Mouse (Mus musculus) embryonic fibroblast, embryonic 13.5 days (primary cell): ENCODE measurements around the gene Klrg1. TPM values are rescaled to one million over a fixed set of nuclear protein-coding genes. Genes with fewer than 3 reads are reported as not detected.
A peak's percentile ranks its signal among the peaks of the same experiment; 100 is the strongest.

Experiments used
- H3K27ac ChIP-seq: 2 replicates; pipeline ENCODE4 v1.5.1; 2012; ENCODE audit warnings: low read length, control low read depth, inconsistent platforms; ENCODE audit not compliant: insufficient read depth
- H3K4me1 ChIP-seq: 2 replicates; pipeline ENCODE4 v1.6.1; 2011; ENCODE audit warnings: low read length; ENCODE audit not compliant: control insufficient read depth, insufficient read depth
- H3K4me3 ChIP-seq: 2 replicates; pipeline ENCODE4 v1.5.1; 2011; ENCODE audit warnings: mild to moderate bottlenecking, control low read depth, low read length; ENCODE audit not compliant: insufficient read depth
- CTCF ChIP-seq: IDR thresholded peaks from 2 replicates; pipeline ENCODE4 v1.5.1; 2011; ENCODE audit warnings: mild to moderate bottlenecking, control low read depth, low read length, moderate library complexity, borderline replicate concordance; ENCODE audit not compliant: insufficient read depth
- POLR2A ChIP-seq: IDR thresholded peaks from 2 replicates; pipeline ENCODE4 v1.6.1; 2011; ENCODE audit warnings: low read depth, mild to moderate bottlenecking, control low read depth, low read length, moderate library complexity
- polyA plus RNA-seq: library from polyadenylated mRNA; stranded (reverse); fragments of >200 nt; gene quantifications from 2 replicates; pipeline ENCODE4 v1.2.4, GENCODE M21; 2011; ENCODE audit warnings: low read depth; ENCODE audit not compliant: missing spikeins, insufficient read length

Klrg1 gene
- polyA plus RNA-seq, 1 experiment = not detected

GRCm38 (mm10) chr6:122304355-122304754, 21.7 kb upstream of the Klrg1 start:
- Histone ChIP-seq H3K4me3 (no peak overlapping the region), H3K27ac (no peak overlapping the region), H3K4me1 (no peaks in the 10 kb centered on the region)
- TF ChIP-seq CTCF (no peak), POLR2A (no peak)

- H3K27ac ChIP-seq = no peak overlapping the region
Measured at GRCm38 (mm10) chr6:122303526-122303925, 20.8 kb upstream of the Klrg1 start.

GRCm38 (mm10) chr6:122302661-122303060, 20.0 kb upstream of the Klrg1 start:
- TF ChIP-seq POLR2A (no peak), CTCF (no peak)
- Histone ChIP-seq H3K27ac (no peak overlapping the region), H3K4me1 (no peaks in the 10 kb centered on the region), H3K4me3 (no peak overlapping the region)

More at GRCm38 (mm10) chr6:122303526-122303925, 20.8 kb upstream of the Klrg1 start:
- TF ChIP-seq CTCF = no peak
- TF ChIP-seq POLR2A = no peak
- H3K4me1 ChIP-seq = no peaks in the 10 kb centered on the region
- no peak overlapping the region for H3K4me3 ChIP-seq

GRCm38 (mm10) chr6:122302121-122302520, 19.4 kb upstream of the Klrg1 start:
- TF ChIP-seq POLR2A = no peak
- no peak for TF ChIP-seq CTCF
- no peaks in the 10 kb centered on the region for H3K4me1 ChIP-seq
- H3K4me3 ChIP-seq = no peak overlapping the region
- H3K27ac ChIP-seq = no peak overlapping the region

DNA sequence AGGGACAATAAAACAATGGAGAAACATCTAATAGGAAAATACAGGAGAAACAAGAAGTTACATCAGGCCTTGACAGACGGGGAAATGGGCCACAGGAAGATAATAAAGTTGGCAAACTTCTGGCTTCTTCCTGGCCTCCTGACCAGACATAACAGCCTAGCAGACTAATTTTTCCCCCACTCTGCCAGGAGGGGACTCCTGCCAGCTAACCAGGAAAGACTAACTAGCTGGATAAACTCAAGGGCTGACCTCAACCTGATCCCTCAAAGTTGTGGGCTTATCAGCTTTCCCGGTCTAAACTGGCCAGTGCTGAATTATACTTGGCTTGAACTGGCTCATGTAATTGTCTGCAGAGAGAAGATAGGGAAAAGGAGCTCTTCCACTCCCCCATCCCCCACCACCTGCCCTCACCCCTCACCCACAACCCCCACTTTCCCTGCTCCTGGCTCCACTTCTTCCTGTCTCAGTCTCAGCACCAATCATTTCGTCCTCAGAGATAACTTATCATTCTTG, 17.0 kb upstream of the Klrg1 start:
- no peak overlapping the region for H3K4me3 ChIP-seq
- H3K4me1 ChIP-seq = no peaks in the 10 kb centered on the region
- TF ChIP-seq CTCF (no peak), POLR2A (no peak)
- H3K27ac ChIP-seq = no peak overlapping the region

- Histone ChIP-seq H3K4me3 (no peak overlapping the region), H3K4me1 (no peaks in the 10 kb centered on the region), H3K27ac (no peak overlapping the region)
- TF ChIP-seq POLR2A (no peak), CTCF (no peak)
Measured at GRCm38 (mm10) chr6:122298223-122298609, 15.5 kb upstream of the Klrg1 start.

DNA sequence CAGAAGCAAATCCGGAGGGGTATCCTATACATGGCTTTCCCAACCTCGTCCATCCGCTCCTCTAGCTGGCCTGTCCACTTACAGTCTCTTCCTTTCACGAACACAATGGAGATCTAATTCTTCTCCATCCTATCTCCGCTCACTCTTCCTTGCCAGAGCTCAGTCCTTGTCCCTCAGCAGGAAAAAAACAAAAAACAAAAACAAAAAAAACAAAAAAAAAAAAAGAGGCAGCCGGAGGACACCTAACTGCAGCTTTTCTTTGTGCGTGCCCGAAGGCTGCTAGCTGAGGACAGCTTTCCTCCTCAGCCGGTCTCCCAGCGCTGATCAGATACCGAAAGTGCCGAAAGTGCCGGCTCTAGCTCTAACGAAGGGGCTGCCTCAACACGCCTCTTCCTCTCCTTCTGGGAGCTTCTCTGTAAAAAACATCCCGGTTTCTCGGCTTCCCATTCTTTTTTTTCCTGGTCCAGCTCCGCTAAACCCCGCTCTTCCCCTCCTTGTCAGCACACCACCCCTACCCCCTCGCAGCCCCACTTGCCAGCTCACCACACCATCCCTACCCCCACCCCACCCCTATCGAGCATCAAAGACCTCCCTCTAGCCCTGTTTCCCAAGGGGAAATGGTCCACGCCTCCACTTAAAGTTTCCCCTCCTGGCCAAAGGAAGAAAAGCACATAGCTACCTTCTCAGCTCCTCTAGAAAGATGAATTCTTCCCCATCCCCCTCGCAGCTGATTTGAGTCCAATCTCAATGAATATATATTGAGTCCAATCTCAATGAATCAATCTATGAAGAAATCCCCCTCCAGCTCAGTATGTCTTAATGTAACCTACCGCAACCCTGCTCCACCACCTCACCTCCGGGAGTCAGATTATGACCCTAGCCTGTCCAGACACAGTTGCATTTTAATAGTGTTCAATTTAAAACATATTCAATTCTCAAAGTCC, 14.9 kb upstream of the Klrg1 start:
- Histone ChIP-seq H3K4me1 (no peaks in the 10 kb centered on the region), H3K27ac (peak overlapping the region; percentile 2; the same call in 1 of the 2 replicates), H3K4me3 (peak overlapping the region; percentile 60)
- TF ChIP-seq POLR2A (peak; percentile 53; the same call in 1 of the 2 replicates), CTCF (no peak)

DNA sequence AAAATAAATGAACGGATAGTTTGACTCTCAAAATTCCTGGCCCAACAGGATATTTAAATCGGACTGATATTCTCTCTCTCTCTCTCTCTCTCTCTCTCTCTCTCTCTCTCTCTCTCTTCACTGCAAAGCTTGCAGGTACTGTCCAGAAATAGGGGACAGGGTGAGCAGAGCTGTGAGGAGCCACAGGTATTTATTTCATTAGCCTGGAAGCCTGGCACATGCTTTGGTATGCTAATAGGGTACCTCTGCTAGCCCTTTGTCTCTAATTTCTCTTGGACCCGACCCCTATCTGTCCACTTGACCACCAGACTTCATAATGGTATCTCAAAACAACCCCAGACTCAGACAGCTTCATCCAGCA, 14.2 kb upstream of the Klrg1 start:
- peak overlapping the region; percentile 2; the same call in 1 of the 2 replicates for H3K27ac ChIP-seq

GRCm38 (mm10) chr6:122295242-122295641, 12.6 kb upstream of the Klrg1 start:
- Histone ChIP-seq H3K4me3 (no peak overlapping the region), H3K4me1 (no peaks in the 10 kb centered on the region), H3K27ac (no peak overlapping the region)
- no peak for TF ChIP-seq CTCF
- no peak for TF ChIP-seq POLR2A

More for the DNA sequence above, 14.2 kb upstream of the Klrg1 start:
- Histone ChIP-seq H3K4me3 (peak overlapping the region; percentile 60), H3K4me1 (no peaks in the 10 kb centered on the region)
- TF ChIP-seq CTCF (no peak), POLR2A (no peak)

DNA sequence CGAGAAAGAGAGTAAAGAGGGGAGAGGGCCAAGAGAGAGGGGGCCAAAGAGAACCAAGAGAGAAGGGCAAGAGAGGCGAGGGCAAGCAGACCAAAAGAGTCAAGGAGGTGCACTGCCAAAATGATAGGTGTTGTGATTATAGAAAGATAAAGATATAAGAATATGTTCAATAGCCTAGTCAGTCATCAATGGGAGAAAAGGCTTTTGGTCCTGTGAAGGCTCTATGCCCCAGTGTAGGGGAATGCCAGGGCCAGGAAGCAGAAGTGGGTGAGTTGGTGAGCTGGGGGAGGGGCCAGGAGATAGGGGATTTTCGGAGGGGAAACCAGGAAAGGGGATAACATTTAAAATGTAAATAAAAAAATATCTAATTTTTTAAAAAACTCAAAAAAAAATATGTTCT, 11.6 kb upstream of the Klrg1 start:
- H3K4me1 ChIP-seq = no peaks in the 10 kb centered on the region
- H3K4me3 ChIP-seq = no peak overlapping the region
- H3K27ac ChIP-seq = no peak overlapping the region
- no peak for TF ChIP-seq CTCF
- no peak for TF ChIP-seq POLR2A
